In the genomic region with DNA sequence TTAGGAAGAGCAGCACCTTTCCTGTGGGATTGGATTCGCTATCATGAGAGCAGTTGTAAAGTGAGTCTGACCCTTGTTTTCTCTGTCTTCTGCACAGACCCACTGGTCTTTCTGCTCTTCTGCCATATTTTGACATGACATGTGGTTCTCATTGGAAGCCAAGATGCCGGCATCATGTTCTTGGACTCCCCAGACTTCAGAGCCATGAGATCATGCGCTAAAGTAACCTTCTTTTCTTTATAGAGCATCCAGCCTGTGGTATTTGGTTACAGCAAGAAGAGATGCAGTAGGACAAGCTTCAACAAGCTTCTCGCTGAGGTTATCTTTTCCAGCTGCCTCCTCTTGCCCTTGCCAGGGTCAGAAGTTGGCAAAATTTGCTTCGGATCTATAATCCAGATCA, we compare ENCODE assay signal across 16 mouse cellular contexts.
"Had no signal": no experiment of that assay in that cellular context is flagged by ENCODE, and none has a peak within 500 bp of the region (broad histone marks: within the 10 kb centered on the region; RNA-seq: fewer than 3 reads in every experiment).

No protein-coding gene starts in this region.

- H3K4me3 ChIP-seq: neural tube, embryonic 13.5 days; neural tube, embryonic 15.5 days; stomach, embryonic 15.5 days had no signal

- H3K27ac ChIP-seq: neural tube, embryonic 13.5 days; neural tube, embryonic 15.5 days; stomach, embryonic 15.5 days; stomach, postnatal 0 days had no signal

- DNase-seq: retina, postnatal 1 day; right cerebral cortex, adult 18-20 months; right cerebral cortex, postnatal 14 days; right cerebral cortex, postnatal 25 days; right cerebral cortex, postnatal 4 days; spleen, adult 18-20 months; thymus, adult 18-20 months; thymus, adult 2 months; thymus, postnatal 14 days; thymus, postnatal 25 days; thymus, postnatal 36 days; thymus, postnatal 4 days had no signal
